In the genomic region with DNA sequence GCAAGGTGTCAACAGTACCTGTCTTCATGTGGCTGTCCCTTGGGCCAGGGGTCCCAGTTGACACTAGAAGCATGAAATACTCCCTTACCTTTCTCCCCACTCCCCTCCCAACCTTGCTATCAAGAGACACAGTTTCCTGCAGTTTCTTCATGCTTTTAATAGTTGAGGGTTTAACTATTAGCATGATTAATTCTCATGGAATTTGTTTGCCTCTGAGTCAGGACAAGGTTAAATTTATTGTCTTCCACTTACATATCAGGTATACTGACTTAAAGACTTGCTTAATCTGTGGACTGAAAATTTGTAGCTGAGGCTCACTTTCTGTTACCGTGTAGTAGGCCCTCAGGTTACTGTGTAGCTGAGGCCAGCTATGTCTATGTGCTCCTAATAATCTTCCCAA, we compare ENCODE assay signal across 26 mouse cellular contexts. TPM values are rescaled to one million over a fixed set of nuclear protein-coding genes. Genes with fewer than 3 reads are reported as not detected.
A peak's percentile ranks its signal among the peaks of the same experiment; 100 is the strongest.
DNase-seq lines count a peak whose midpoint lies in the region; ATAC-seq and TF ChIP-seq lines count a peak whose summit lies in the region.
"Had no signal": no experiment of that assay in that cellular context is flagged by ENCODE, and none has a peak within 500 bp of the region (broad histone marks: within the 10 kb centered on the region; RNA-seq: fewer than 3 reads in every experiment).

No protein-coding gene starts in this region.

- 0 out of 2 replicates have a peak overlapping the region, but pooled peaks have one; percentile 55 for H3K27ac ChIP-seq in hindbrain, embryonic 13.5 days
- H3K27ac ChIP-seq in hindbrain, embryonic 11.5 days (ENCODE audit: low read depth, low read length) = no peak overlapping the region
- H3K27ac ChIP-seq in spleen, adult 2 months (ENCODE audit: insufficient read depth, low read length) = peak overlapping the region; percentile 52
- no peak overlapping the region for H3K27ac ChIP-seq in MEL (ENCODE audit: control insufficient read depth, low read depth, low read length)
- H3K27ac ChIP-seq in embryonic fibroblast, embryonic 13.5 days (ENCODE audit: insufficient read depth, low read length) = peak overlapping the region; percentile 90
- no peak overlapping the region for H3K27ac ChIP-seq in kidney, adult 2 months (ENCODE audit: insufficient read depth, low read depth, low read length)
- H3K27ac ChIP-seq: hindbrain, embryonic 15.5 days; layer of hippocampus, adult 2 months; stomach, postnatal 0 days had no signal

- H3K9me3 ChIP-seq in hindbrain, embryonic 13.5 days = no peaks in the 10 kb centered on the region
- no peaks in the 10 kb centered on the region for H3K9me3 ChIP-seq in hindbrain, embryonic 11.5 days (ENCODE audit: control insufficient read depth, low read length)
- no peaks in the 10 kb centered on the region for H3K9me3 ChIP-seq in MEL (replicated peaks; ENCODE audit: insufficient read depth, low read length)
- H3K9me3 ChIP-seq: forebrain, embryonic 10.5 days; forebrain, embryonic 15.5 days; hindbrain, embryonic 15.5 days; limb, embryonic 13.5 days had no signal

- TF ChIP-seq RAD21 in MEL (IDR thresholded peaks at IDR 0.05; ENCODE audit: low read depth, low read length) = no peak

- no peaks in the 10 kb centered on the region for H3K27me3 ChIP-seq in hindbrain, embryonic 13.5 days
- no peaks in the 10 kb centered on the region for H3K27me3 ChIP-seq in hindbrain, embryonic 11.5 days (ENCODE audit: control insufficient read depth, insufficient read depth, low read length)
- H3K27me3 ChIP-seq in spleen, adult 2 months (ENCODE audit: control insufficient read depth, insufficient read depth, low read length) = no peaks in the 10 kb centered on the region
- no peaks in the 10 kb centered on the region for H3K27me3 ChIP-seq in MEL (ENCODE audit: control insufficient read depth in 1 of 2, insufficient read depth in 2 of 2, low read length in 2 of 2)
- no peaks in the 10 kb centered on the region for H3K27me3 ChIP-seq in kidney, adult 2 months (replicated peaks; ENCODE audit: control insufficient read depth, insufficient read depth, low read length)
- H3K27me3 ChIP-seq: forebrain, embryonic 15.5 days; hindbrain, embryonic 15.5 days; limb, embryonic 13.5 days had no signal

- no peak for TF ChIP-seq EP300 in MEL (IDR thresholded peaks at IDR 0.05; ENCODE audit: low read depth in 1 of 2, low read length in 2 of 2)

- no peak overlapping the region for H3K4me2 ChIP-seq in hindbrain, embryonic 13.5 days
- H3K4me2 ChIP-seq in hindbrain, embryonic 11.5 days (replicated peaks; ENCODE audit: low read depth, low read length) = no peak overlapping the region
- H3K4me2 ChIP-seq: forebrain, embryonic 15.5 days; hindbrain, embryonic 15.5 days; limb, embryonic 13.5 days; liver, embryonic 11.5 days had no signal

- TF ChIP-seq CTCF in spleen, adult 2 months (IDR thresholded peaks at IDR 0.05; ENCODE audit: extremely low read depth, insufficient read depth, insufficient read length, insufficient replicate concordance) = no peak
- no peak for TF ChIP-seq CTCF in MEL (IDR thresholded peaks at IDR 0.05 in 2 of 3, conservative IDR thresholded peaks at IDR 0.05 in 1 of 3; ENCODE audit: control insufficient read depth in 1 of 3, insufficient read depth in 1 of 3, low read depth in 2 of 3, low read length in 3 of 3, poor library complexity in 1 of 3, severe bottlenecking in 1 of 3)
- no peak for TF ChIP-seq CTCF in embryonic fibroblast, embryonic 13.5 days (IDR thresholded peaks at IDR 0.05; ENCODE audit: borderline replicate concordance, insufficient read depth, low read length)
- no peak for TF ChIP-seq CTCF in kidney, adult 2 months (conservative IDR thresholded peaks at IDR 0.05; ENCODE audit: insufficient read depth, insufficient read length, low read depth, low read length)

- H3K79me2 ChIP-seq in MEL (ENCODE audit: control insufficient read depth, insufficient read depth, low read length, poor library complexity) = peaks cover 7% of the 10 kb centered on the region; the same call in 1 of the 2 replicates

- H3K36me3 ChIP-seq in hindbrain, embryonic 13.5 days = no peaks in the 10 kb centered on the region
- no peaks in the 10 kb centered on the region for H3K36me3 ChIP-seq in hindbrain, embryonic 11.5 days (ENCODE audit: control insufficient read depth, insufficient read depth, low read length)
- peaks cover 5% of the 10 kb centered on the region for H3K36me3 ChIP-seq in spleen, adult 2 months (ENCODE audit: control insufficient read depth, insufficient read depth, low read length)
- H3K36me3 ChIP-seq in MEL (ENCODE audit: control insufficient read depth in 1 of 2, insufficient read depth in 2 of 2, low read length in 2 of 2) = peaks cover 0 to 6% of the 10 kb centered on the region in 2 experiments; a peak in 2 of 4 replicates
- H3K36me3 ChIP-seq in kidney, adult 2 months (ENCODE audit: control insufficient read depth, insufficient read depth, low read length) = no peaks in the 10 kb centered on the region
- H3K36me3 ChIP-seq: forebrain, embryonic 15.5 days; hindbrain, embryonic 15.5 days had no signal

- WGBS in hindbrain, embryonic 13.5 days = 96% methylated on average over 1 of the region's 1 CpGs
- WGBS in hindbrain, embryonic 11.5 days = 89% methylated on average over 1 of the region's 1 CpGs
- WGBS in spleen, adult 2 months = 83% methylated on average over 1 of the region's 1 CpGs
- WGBS in kidney, adult 2 months = 45% methylated on average over 1 of the region's 1 CpGs

- no peak overlapping the region for H3K4me3 ChIP-seq in hindbrain, embryonic 13.5 days
- H3K4me3 ChIP-seq in hindbrain, embryonic 11.5 days (ENCODE audit: low read depth, low read length) = no peak overlapping the region
- no peak overlapping the region for H3K4me3 ChIP-seq in spleen, adult 2 months (ENCODE audit: extremely low read depth, insufficient read depth, insufficient read length)
- H3K4me3 ChIP-seq in MEL (ENCODE audit: control insufficient read depth in 1 of 2, insufficient read depth in 1 of 2, low read depth in 2 of 2, low read length in 2 of 2) = no peak overlapping the region
- no peak overlapping the region for H3K4me3 ChIP-seq in embryonic fibroblast, embryonic 13.5 days (ENCODE audit: insufficient read depth, low read length)
- H3K4me3 ChIP-seq in kidney, adult 2 months (ENCODE audit: insufficient read depth, low read depth, low read length) = no peak overlapping the region
- H3K4me3 ChIP-seq: forebrain, embryonic 10.5 days; forebrain, embryonic 15.5 days; hindbrain, embryonic 15.5 days; layer of hippocampus, adult 2 months; limb, embryonic 13.5 days had no signal

- H3K9ac ChIP-seq in hindbrain, embryonic 13.5 days = no peak overlapping the region
- no peak overlapping the region for H3K9ac ChIP-seq in hindbrain, embryonic 11.5 days (ENCODE audit: low read depth, low read length)
- H3K9ac ChIP-seq in MEL (ENCODE audit: control insufficient read depth, low read depth, low read length, poor library complexity, severe bottlenecking) = no peak overlapping the region
- H3K9ac ChIP-seq: forebrain, embryonic 15.5 days; hindbrain, embryonic 15.5 days; limb, embryonic 13.5 days had no signal

- H3K4me1 ChIP-seq in hindbrain, embryonic 13.5 days (replicated peaks) = peaks cover 27% of the 10 kb centered on the region
- H3K4me1 ChIP-seq in hindbrain, embryonic 11.5 days (replicated peaks; ENCODE audit: control insufficient read depth, insufficient read depth, low read length) = no peaks in the 10 kb centered on the region
- H3K4me1 ChIP-seq in spleen, adult 2 months (ENCODE audit: control insufficient read depth, insufficient read depth, insufficient read length) = peaks cover 42% of the 10 kb centered on the region
- H3K4me1 ChIP-seq in MEL (ENCODE audit: control insufficient read depth in 1 of 2, insufficient read depth in 2 of 2, low read length in 2 of 2) = peaks cover 4 to 5% of the 10 kb centered on the region in 2 experiments
- H3K4me1 ChIP-seq in embryonic fibroblast, embryonic 13.5 days (ENCODE audit: control insufficient read depth, insufficient read depth, low read length) = peaks cover 19% of the 10 kb centered on the region
- no peaks in the 10 kb centered on the region for H3K4me1 ChIP-seq in kidney, adult 2 months (ENCODE audit: control insufficient read depth, insufficient read depth, low read length)

- no peak for TF ChIP-seq POLR2A in spleen, adult 2 months (IDR thresholded peaks at IDR 0.05; ENCODE audit: low read depth, low read length)
- no peak for TF ChIP-seq POLR2A in MEL (IDR thresholded peaks at IDR 0.05; ENCODE audit: control insufficient read depth in 1 of 2, insufficient read depth in 1 of 2, low read depth in 1 of 2, low read length in 2 of 2, poor library complexity in 1 of 2)
- TF ChIP-seq POLR2A in embryonic fibroblast, embryonic 13.5 days (IDR thresholded peaks at IDR 0.05; ENCODE audit: low read depth, low read length) = no peak
- TF ChIP-seq POLR2A in kidney, adult 2 months (IDR thresholded peaks at IDR 0.05; ENCODE audit: low read depth, low read length) = no peak

- ATAC-seq in hindbrain, embryonic 13.5 days (ENCODE audit: low FRiP score) = no peak
- no peak for ATAC-seq in hindbrain, embryonic 11.5 days (ENCODE audit: low FRiP score)
- ATAC-seq: forebrain, embryonic 15.5 days had no signal

- no peak for DNase-seq in hindbrain, embryonic 11.5 days (ENCODE audit: low spot score)
- no peak for DNase-seq in spleen, adult 2 months (ENCODE audit: low read depth in 1 of 2, low spot score in 2 of 2)
- no peak for DNase-seq in spleen, postnatal 10 days (ENCODE audit: low spot score in 2 of 2)
- no peak for DNase-seq in MEL (ENCODE audit: low read depth, low spot score)
- no peak for DNase-seq in urinary bladder, postnatal 14 days (ENCODE audit: low spot score)
- DNase-seq in kidney, adult 2 months = no peak
- DNase-seq: adrenal gland, adult 8-10 months; cerebellum, adult 8-10 months; cerebellum, postnatal 25 days; gastrocnemius, postnatal 10 days; heart, postnatal 36 days; kidney, adult 18-20 months; kidney, postnatal 36 days; midbrain, embryonic 14.5 days; right cerebral cortex, postnatal 25 days; thymus, postnatal 4 days had no signal

RNA-seq across cellular contexts. Expression of gene Slc44a2, which starts 13.0 kb away (rescaled TPM):
- polyA plus RNA-seq in hindbrain, embryonic 13.5 days (2015; fragmentation: Nextera tagmentation; extraction: Ambion mirVana) = 68.1 and 73.8 TPM in 2 replicates
- polyA plus RNA-seq in hindbrain, embryonic 11.5 days (2014; fragmentation: Nextera tagmentation; extraction: Ambion mirVana) = 60.4 and 66.4 TPM in 2 replicates
- 166 and 184 TPM in 2 replicates for polyA plus RNA-seq in spleen, adult 2 months (2012; rRNA removed)
- total RNA-seq in MEL (2012; rRNA removed) = 27.3 and 30.7 TPM in 2 replicates
- polyA plus RNA-seq in MEL (2012; ENCODE audit: insufficient read depth in 1 of 2, insufficient read length in 2 of 2, low read depth in 1 of 2, low replicate concordance in 2 of 2, missing spikeins in 1 of 2) = 100 to 1,000 TPM in 1 of 2 experiments, not detected in 1; 121 TPM
- polyA plus RNA-seq in embryonic fibroblast, embryonic 13.5 days (2011; ENCODE audit: insufficient read length, low read depth, missing spikeins) = 115 and 125 TPM in 2 replicates
- polyA plus RNA-seq in kidney, adult 2 months (2012; rRNA removed) = 47.4 and 49.2 TPM in 2 replicates

RNA-seq across cellular contexts. Expression of gene Ap1m2, which starts 21.4 kb away (rescaled TPM):
- 0.62 and 0.71 TPM in 2 replicates for polyA plus RNA-seq in hindbrain, embryonic 13.5 days (2015; fragmentation: Nextera tagmentation; extraction: Ambion mirVana)
- 3.4 and 5.0 TPM in 2 replicates for polyA plus RNA-seq in hindbrain, embryonic 11.5 days (2014; fragmentation: Nextera tagmentation; extraction: Ambion mirVana)
- 2.0 and 2.5 TPM in 2 replicates for polyA plus RNA-seq in spleen, adult 2 months (2012; rRNA removed)
- 0.52 and 0.73 TPM in 2 replicates for total RNA-seq in MEL (2012; rRNA removed)
- 1 to 10 TPM in 1 of 2 experiments, not detected in 1; 1.0 TPM for polyA plus RNA-seq in MEL (2012; ENCODE audit: insufficient read depth in 1 of 2, insufficient read length in 2 of 2, low read depth in 1 of 2, low replicate concordance in 2 of 2, missing spikeins in 1 of 2)
- polyA plus RNA-seq in embryonic fibroblast, embryonic 13.5 days (2011; ENCODE audit: insufficient read length, low read depth, missing spikeins) = not detected in 2 replicates
- 30.6 and 36.2 TPM in 2 replicates for polyA plus RNA-seq in kidney, adult 2 months (2012; rRNA removed)
- total RNA-seq: gastrocnemius, postnatal 10 days; heart, postnatal 36 days; megakaryocyte-erythroid progenitor cell, adult 5-6 weeks had no signal

RNA-seq across cellular contexts. Expression of gene Ilf3, which starts 34.1 kb away (rescaled TPM):
- polyA plus RNA-seq in hindbrain, embryonic 13.5 days (2015; fragmentation: Nextera tagmentation; extraction: Ambion mirVana) = 253 and 276 TPM in 2 replicates
- 232 and 254 TPM in 2 replicates for polyA plus RNA-seq in hindbrain, embryonic 11.5 days (2014; fragmentation: Nextera tagmentation; extraction: Ambion mirVana)
- polyA plus RNA-seq in spleen, adult 2 months (2012; rRNA removed) = 54.2 and 59.6 TPM in 2 replicates
- 210 and 235 TPM in 2 replicates for total RNA-seq in MEL (2012; rRNA removed)
- polyA plus RNA-seq in MEL (2012; ENCODE audit: insufficient read depth in 1 of 2, insufficient read length in 2 of 2, low read depth in 1 of 2, low replicate concordance in 2 of 2, missing spikeins in 1 of 2) = 100 to 1,000 TPM in 1 of 2 experiments, 10 to 100 TPM in 1; 67.4 to 519 TPM
- 80.9 and 94.0 TPM in 2 replicates for polyA plus RNA-seq in embryonic fibroblast, embryonic 13.5 days (2011; ENCODE audit: insufficient read length, low read depth, missing spikeins)
- 31.9 and 33.0 TPM in 2 replicates for polyA plus RNA-seq in kidney, adult 2 months (2012; rRNA removed)

RNA-seq across cellular contexts. Expression of gene Cdkn2d, which starts 42.3 kb away (rescaled TPM):
- 89.2 and 90.3 TPM in 2 replicates for polyA plus RNA-seq in hindbrain, embryonic 13.5 days (2015; fragmentation: Nextera tagmentation; extraction: Ambion mirVana)
- polyA plus RNA-seq in hindbrain, embryonic 11.5 days (2014; fragmentation: Nextera tagmentation; extraction: Ambion mirVana) = 80.3 and 83.2 TPM in 2 replicates
- polyA plus RNA-seq in spleen, adult 2 months (2012; rRNA removed) = 87.4 and 115 TPM in 2 replicates
- 40.1 and 55.2 TPM in 2 replicates for total RNA-seq in MEL (2012; rRNA removed)
- polyA plus RNA-seq in MEL (2012; ENCODE audit: insufficient read depth in 1 of 2, insufficient read length in 2 of 2, low read depth in 1 of 2, low replicate concordance in 2 of 2, missing spikeins in 1 of 2) = 10 to 100 TPM in 1 of 2 experiments, not detected in 1; 67.9 TPM
- polyA plus RNA-seq in embryonic fibroblast, embryonic 13.5 days (2011; ENCODE audit: insufficient read length, low read depth, missing spikeins) = 13.0 and 16.5 TPM in 2 replicates
- 20.2 and 24.1 TPM in 2 replicates for polyA plus RNA-seq in kidney, adult 2 months (2012; rRNA removed)

RNA-seq across cellular contexts. Expression of gene Kri1, which starts 45.8 kb away (rescaled TPM):
- polyA plus RNA-seq in hindbrain, embryonic 13.5 days (2015; fragmentation: Nextera tagmentation; extraction: Ambion mirVana) = 16.3 and 17.1 TPM in 2 replicates
- 13.5 and 15.9 TPM in 2 replicates for polyA plus RNA-seq in hindbrain, embryonic 11.5 days (2014; fragmentation: Nextera tagmentation; extraction: Ambion mirVana)
- polyA plus RNA-seq in spleen, adult 2 months (2012; rRNA removed) = 40.8 and 43.1 TPM in 2 replicates
- 175 and 199 TPM in 2 replicates for total RNA-seq in MEL (2012; rRNA removed)
- polyA plus RNA-seq in MEL (2012; ENCODE audit: insufficient read depth in 1 of 2, insufficient read length in 2 of 2, low read depth in 1 of 2, low replicate concordance in 2 of 2, missing spikeins in 1 of 2) = 100 to 1,000 TPM in 1 of 2 experiments, 10 to 100 TPM in 1; 76.1 to 233 TPM
- polyA plus RNA-seq in embryonic fibroblast, embryonic 13.5 days (2011; ENCODE audit: insufficient read length, low read depth, missing spikeins) = 24.9 and 28.9 TPM in 2 replicates
- polyA plus RNA-seq in kidney, adult 2 months (2012; rRNA removed) = 14.2 and 15.9 TPM in 2 replicates

Comparison
In these comparisons a context has a peak if more than half of its experiments do, and no peak if none do; other contexts are left out.
1. H3K27ac ChIP-seq: peak in hindbrain, embryonic 13.5 days (single experiment), spleen, adult 2 months (single experiment) and embryonic fibroblast, embryonic 13.5 days (single experiment); none in hindbrain, embryonic 11.5 days (single experiment), MEL (single experiment) and kidney, adult 2 months (single experiment).